Mouse (Mus musculus): Measurements from ENCODE around the gene Actr10. TPM values are rescaled to one million over a fixed set of nuclear protein-coding genes. Genes with fewer than 3 reads are reported as not detected.

The Actr10 gene
- polyA plus RNA-seq, 1 experiment from 2014 or later = 181 TPM

DNA sequence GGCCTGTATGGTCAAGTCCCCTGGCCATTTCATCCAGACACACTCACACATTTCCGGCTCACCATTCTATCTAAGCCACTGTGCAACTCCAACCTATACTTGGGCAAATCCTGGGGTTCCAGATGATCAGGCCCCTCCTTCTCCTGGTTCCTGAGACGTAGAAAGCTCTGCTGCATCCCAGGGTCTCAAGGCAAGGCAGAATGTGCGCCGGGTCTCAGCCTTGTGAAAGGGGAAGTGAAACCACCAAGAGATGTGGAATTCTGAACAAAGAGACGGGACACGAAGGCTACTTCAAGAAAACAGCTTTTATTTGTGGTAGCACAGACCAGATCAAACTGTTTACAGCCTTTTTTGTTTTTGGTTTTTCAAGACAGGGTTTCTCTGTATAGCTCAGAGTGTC lies 68.5 kb downstream of the Actr10 start:
- Histone ChIP-seq H3K4me2 (replicated peaks; ENCODE audit: low read depth) (no peak overlapping the region), H3K9me3 (ENCODE audit: control insufficient read depth) (no peaks in the 10 kb centered on the region), H3K4me1 (replicated peaks; ENCODE audit: control insufficient read depth, insufficient read depth, low read length) (no peaks in the 10 kb centered on the region), H3K27ac (ENCODE audit: low read depth, low read length) (no peak overlapping the region), H3K9ac (ENCODE audit: low read depth, low read length) (no peak overlapping the region), H3K27me3 (replicated peaks; ENCODE audit: control insufficient read depth, insufficient read depth, low read length) (no peaks in the 10 kb centered on the region), H3K36me3 (ENCODE audit: control insufficient read depth, insufficient read depth) (peaks cover 48% of the 10 kb centered on the region), H3K4me3 (ENCODE audit: low read depth, low read length) (no peak overlapping the region)
- no peak for TF ChIP-seq CTCF (IDR thresholded peaks at IDR 0.05; ENCODE audit: low read depth)
- no peak for ATAC-seq
- WGBS = 87% methylated on average over 6 of the region's 6 CpGs

DNA sequence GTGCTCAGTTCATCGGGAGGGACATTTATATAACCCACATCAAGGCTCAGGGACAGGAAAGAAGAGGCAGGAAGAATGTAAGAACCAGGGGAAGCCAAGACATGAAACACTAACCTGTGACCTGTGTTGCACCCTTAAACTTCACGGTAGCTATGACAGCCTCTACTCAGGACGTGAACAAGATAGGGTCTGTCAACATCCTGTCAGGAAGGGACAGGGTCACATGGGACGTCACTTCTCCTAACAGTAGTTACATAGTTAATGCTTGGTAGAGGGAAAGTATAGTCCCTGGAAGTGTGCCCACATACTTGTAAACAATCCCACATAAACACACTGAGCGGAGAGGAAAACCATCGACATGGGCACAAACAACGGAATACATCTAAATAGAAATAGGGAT lies 69.2 kb downstream of the Actr10 start:
- no peak overlapping the region for H3K9ac ChIP-seq (ENCODE audit: low read depth, low read length)
- no peaks in the 10 kb centered on the region for H3K9me3 ChIP-seq (ENCODE audit: control insufficient read depth)
- WGBS = 59% methylated on average over 7 of the region's 7 CpGs
- H3K36me3 ChIP-seq (ENCODE audit: control insufficient read depth, insufficient read depth) = peaks cover 50% of the 10 kb centered on the region
- no peak overlapping the region for H3K4me2 ChIP-seq (replicated peaks; ENCODE audit: low read depth)
- TF ChIP-seq CTCF (IDR thresholded peaks at IDR 0.05; ENCODE audit: low read depth) = no peak
- H3K27me3 ChIP-seq (replicated peaks; ENCODE audit: control insufficient read depth, insufficient read depth, low read length) = no peaks in the 10 kb centered on the region
- no peak overlapping the region for H3K4me3 ChIP-seq (ENCODE audit: low read depth, low read length)
- no peak for ATAC-seq
- no peaks in the 10 kb centered on the region for H3K4me1 ChIP-seq (replicated peaks; ENCODE audit: control insufficient read depth, insufficient read depth, low read length)
- H3K27ac ChIP-seq (ENCODE audit: low read depth, low read length) = no peak overlapping the region; the same call in 1 of the 2 replicates

DNA sequence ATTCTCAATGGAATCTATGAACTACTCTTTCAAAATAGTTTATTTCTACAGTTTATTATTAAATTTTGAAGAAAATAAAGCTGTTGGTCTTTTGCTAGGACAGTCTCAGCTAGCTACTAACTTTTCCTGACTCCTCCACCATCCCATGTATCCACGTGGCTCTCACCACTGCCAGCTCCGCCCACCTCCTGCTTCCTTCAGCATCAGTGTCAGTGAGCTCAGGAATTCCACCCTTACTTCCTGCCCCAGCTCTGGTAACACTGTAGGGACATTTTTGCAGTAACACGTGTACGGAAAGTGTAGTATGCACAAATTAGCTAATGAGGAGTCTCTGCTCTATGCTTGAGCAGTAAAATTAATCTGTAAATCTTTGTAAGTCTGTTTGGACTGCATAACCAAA lies 72.1 kb downstream of the Actr10 start:
- H3K4me1 ChIP-seq (replicated peaks; ENCODE audit: control insufficient read depth, insufficient read depth, low read length) = no peaks in the 10 kb centered on the region
- no peaks in the 10 kb centered on the region for H3K9me3 ChIP-seq (ENCODE audit: control insufficient read depth)
- no peak overlapping the region for H3K27ac ChIP-seq (ENCODE audit: low read depth, low read length)
- ATAC-seq = no peak
- no peak overlapping the region for H3K4me2 ChIP-seq (replicated peaks; ENCODE audit: low read depth)
- H3K27me3 ChIP-seq (replicated peaks; ENCODE audit: control insufficient read depth, insufficient read depth, low read length) = no peaks in the 10 kb centered on the region
- H3K9ac ChIP-seq (ENCODE audit: low read depth, low read length) = no peak overlapping the region
- H3K4me3 ChIP-seq (ENCODE audit: low read depth, low read length) = no peak overlapping the region
- no peak for TF ChIP-seq CTCF (IDR thresholded peaks at IDR 0.05; ENCODE audit: low read depth)
- WGBS = 46% methylated on average over 4 of the region's 4 CpGs
- H3K36me3 ChIP-seq (ENCODE audit: control insufficient read depth, insufficient read depth) = peaks cover 42% of the 10 kb centered on the region

Other genes starting within 250 kb of the Actr10 start
- gene Frmd6, start 112.3 kb upstream of the Actr10 start, polyA plus RNA-seq (2015; fragmentation: Nextera tagmentation; extraction: Ambion mirVana) = 5.9 and 6.3 TPM in 2 replicates
- gene Psma3, start 36.8 kb downstream of the Actr10 start, polyA plus RNA-seq (2015; fragmentation: Nextera tagmentation; extraction: Ambion mirVana) = 365 and 387 TPM in 2 replicates
- gene Arid4a, start 78.1 kb downstream of the Actr10 start, polyA plus RNA-seq (2015; fragmentation: Nextera tagmentation; extraction: Ambion mirVana) = 23.2 and 27.4 TPM in 2 replicates
- not detected in 2 replicates for gene Tomm20l, start 173.6 kb downstream of the Actr10 start, polyA plus RNA-seq (2015; fragmentation: Nextera tagmentation; extraction: Ambion mirVana)
- 69.1 and 74.9 TPM in 2 replicates for gene Timm9, start 198.8 kb downstream of the Actr10 start, polyA plus RNA-seq (2015; fragmentation: Nextera tagmentation; extraction: Ambion mirVana)
- gene 2700049A03Rik, start 199.0 kb downstream of the Actr10 start, polyA plus RNA-seq (2015; fragmentation: Nextera tagmentation; extraction: Ambion mirVana) = 2.7 and 4.2 TPM in 2 replicates